Mouse (Mus musculus): ENCODE data around the gene Cubn. TPM values are rescaled to one million over a fixed set of nuclear protein-coding genes. Genes with fewer than 3 reads are reported as not detected.

The Cubn gene
- total RNA-seq, 2 experiments from 2014 or later = 0.22 to 0.32 TPM

DNA sequence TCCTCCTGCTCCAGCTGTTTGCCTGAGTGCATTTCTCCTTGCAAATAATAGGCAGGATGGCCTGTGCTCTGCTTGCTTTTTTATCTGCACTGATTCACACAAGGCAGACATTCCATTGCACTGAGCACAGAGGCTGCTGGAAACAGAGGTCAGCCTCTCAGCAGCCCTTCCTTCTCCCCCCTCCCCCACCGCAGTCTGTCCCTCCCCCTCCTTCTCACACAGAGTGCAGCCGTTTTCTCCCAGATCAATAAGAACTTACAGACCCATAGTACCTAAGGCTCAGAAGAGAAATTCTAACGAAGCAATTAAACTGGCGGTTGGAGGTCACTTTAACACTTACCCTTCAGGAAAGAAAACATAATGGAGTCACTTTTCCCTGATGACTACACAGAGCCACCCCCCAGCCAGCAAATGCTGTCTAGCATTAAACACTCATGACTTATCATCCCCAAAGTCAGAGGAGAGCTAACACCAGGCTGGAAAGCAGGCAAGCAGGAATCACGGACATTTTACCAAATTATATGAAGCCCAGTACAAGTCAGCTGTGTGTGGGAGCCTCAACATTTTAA lies 119.3 kb downstream of the Cubn start:
- DNase-seq (ENCODE audit: low spot score in 2 of 2) = no peak
- intact Hi-C loops (cut with DNase I) = no loop called here

DNA sequence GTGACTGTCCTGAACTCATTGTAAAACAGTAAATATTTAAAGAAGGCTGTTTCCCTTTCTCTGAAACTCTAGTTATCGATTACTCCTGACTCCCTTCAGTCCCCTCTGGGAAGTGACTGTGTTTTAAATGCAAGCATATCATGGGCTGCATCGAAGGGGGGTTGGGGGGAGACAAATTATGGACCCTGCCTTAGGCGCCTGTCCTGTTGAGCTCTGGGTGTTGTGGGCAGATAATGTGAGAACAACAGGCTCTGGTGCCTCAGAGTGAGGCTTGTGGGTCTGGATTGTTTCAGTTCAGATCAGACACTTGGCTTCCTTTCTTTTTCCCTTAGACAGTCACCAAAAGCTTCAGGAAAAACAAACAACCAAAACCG lies 119.8 kb downstream of the Cubn start:
- intact Hi-C loops (cut with DNase I) = no loop called here
- no peak for DNase-seq (ENCODE audit: low spot score in 2 of 2)

DNA sequence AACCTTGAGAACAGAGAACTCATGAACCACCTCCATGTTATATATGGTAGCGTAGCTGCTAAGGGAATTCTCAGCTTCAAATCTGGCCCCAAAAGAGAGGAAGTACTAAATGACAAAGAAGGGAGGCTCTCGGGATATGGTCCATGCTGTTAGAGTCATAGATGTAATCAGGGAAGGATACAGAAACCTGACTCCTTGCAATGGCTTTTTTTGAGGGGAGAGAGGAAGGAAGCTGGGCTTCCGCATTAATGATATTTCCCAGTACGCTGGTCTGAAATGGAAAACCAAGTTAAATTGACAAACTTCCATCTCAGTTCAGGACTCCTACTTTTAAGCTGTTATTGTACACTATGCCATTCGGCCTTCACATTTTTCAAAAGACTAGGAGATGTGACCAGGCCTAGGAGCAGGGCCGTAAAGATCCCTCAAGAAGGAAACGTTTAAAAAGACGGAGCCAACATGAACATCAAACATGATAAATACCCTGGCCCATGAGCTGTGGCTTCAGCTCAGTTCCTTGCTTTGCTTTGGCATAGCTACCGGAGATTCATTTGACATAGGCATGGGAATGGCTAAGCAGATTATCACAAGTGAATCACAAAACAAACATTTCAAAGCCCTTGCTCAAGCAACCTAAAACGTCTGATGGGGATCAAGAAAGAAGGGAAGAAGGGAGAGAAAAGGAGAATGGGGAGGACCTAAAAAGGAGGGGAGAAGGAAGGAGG lies 120.4 kb downstream of the Cubn start:
- no peak for DNase-seq (ENCODE audit: low spot score in 2 of 2)
- intact Hi-C loops (cut with DNase I) = no loop called here

DNA sequence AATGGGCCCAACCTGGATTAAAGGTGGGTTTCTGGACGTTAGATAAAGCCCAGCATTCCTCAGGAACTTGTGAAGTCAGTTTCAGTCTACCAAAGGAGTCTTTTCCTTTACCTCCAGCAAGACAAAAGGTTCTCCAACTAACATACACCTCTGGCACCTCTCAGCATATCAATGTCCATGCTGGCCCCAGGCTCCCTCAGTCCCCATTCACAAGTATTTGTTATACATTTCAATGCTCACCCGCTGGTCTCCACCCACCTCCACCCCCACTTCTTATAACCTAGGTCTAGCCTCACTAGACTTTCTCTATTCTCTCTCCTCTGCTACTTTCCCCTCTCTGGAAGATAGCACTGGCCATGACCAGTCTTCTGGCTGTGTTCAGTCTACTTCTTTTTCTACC lies 121.1 kb downstream of the Cubn start:
- DNase-seq (ENCODE audit: low spot score in 2 of 2) = no peak

DNA sequence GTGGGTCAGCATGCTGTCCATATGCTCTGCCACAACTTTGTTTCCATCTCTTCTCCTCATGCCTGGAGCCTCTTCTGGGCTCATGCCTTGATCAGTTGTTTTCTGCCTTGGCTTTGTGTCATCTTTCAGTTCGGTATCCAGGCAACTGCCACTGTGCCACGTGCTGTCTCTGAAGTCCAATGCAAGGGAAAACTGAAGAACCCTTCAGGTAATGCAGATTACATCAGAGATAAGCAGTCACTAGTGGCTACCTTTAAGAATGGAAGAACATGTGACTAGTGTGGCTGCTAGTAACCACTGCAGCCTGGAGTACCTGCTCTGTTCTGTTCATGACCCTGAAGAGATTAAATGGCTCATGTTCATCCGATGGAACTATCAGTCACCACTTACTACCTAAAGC lies 123.1 kb downstream of the Cubn start:
- DNase-seq (ENCODE audit: low spot score in 2 of 2) = no peak
- intact Hi-C loops (cut with DNase I) = no loop called here

More for the DNA sequence above, 121.1 kb downstream of the Cubn start:
- intact Hi-C loops (cut with DNase I) = no loop called here

DNA sequence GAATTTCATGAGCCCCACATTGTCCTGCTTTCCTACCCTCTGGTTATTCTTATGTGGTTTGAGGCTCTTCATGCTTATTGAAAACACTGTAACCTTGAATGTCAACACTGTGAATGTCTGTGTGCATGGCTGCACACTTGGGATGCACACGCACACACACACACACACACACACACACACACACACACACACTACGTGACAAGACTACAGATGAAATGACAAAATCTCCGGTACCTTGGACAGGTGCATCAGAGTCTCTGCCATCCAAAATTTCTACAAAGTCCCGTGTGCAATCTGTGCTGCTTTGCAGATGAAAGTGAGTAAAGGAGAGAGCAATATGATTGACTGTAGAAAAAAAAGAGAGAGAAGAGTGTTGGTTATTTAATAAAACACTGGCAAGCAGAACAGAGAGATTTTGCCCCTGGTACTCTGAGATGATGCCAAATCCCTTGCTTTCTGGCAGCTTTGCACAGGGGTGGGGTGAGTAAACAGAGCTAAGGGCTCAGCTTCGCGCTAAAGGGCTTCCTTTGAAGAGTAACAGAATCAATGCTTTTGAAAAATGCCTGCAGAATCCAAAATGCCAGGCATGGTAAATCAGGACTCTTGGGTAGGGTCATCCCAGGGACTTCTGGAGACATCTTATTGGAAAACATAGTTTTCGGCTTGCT lies 133.6 kb downstream of the Cubn start:
- intact Hi-C loops (cut with DNase I) = no loop called here
- no peak for DNase-seq (ENCODE audit: low spot score in 2 of 2)

DNA sequence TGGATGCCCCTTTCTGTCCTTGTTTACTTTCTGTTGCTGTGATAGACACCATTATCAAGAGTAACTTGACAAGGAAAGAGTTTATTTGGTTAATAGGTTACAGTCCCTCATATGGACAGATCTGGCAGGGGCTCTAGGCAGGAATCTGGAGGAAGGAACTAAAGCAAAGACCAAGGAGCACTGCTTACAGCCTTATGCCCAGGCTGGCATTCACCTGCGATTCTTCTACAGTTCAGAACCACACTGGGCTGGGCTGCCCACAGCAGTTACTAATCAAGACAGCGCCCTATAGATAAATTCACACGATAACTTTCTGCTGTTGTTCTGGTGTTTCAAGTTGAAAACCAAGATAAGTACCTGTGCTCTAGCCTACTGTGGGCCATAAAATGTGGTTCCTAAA lies 138.8 kb downstream of the Cubn start:
- intact Hi-C loops (cut with DNase I) = no loop called here
- DNase-seq (ENCODE audit: low spot score in 2 of 2) = no peak

DNA sequence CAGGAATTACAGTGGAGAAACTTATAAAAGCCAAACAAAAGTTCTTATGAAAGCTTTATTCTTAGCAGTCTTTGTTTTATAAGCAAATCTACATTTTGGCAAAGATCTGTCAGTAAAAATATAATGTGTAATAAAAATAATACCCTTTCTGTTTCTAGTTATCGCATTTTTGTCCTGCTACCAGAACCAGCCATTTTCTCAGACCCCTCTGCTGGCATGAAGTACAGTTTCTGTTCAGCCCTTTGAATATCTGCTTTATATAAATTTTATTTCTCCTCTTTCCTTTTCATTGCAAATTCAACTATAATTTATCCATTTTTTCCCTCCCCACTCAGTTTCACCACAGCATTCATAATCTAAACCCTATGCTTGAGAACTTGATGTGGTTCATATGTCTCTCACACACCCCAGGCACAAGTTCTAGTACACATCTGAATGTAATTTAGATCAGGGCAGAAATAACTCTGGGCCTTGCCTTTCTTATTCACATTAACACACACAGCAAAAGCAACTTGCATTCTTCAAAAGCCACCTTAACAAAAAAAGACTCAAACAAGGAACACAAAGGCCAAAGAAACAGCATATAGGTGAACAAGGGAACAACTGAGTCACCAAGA lies 139.4 kb downstream of the Cubn start:
- intact Hi-C loops (cut with DNase I) = no loop called here
- no peak for DNase-seq (ENCODE audit: low spot score in 2 of 2)

DNA sequence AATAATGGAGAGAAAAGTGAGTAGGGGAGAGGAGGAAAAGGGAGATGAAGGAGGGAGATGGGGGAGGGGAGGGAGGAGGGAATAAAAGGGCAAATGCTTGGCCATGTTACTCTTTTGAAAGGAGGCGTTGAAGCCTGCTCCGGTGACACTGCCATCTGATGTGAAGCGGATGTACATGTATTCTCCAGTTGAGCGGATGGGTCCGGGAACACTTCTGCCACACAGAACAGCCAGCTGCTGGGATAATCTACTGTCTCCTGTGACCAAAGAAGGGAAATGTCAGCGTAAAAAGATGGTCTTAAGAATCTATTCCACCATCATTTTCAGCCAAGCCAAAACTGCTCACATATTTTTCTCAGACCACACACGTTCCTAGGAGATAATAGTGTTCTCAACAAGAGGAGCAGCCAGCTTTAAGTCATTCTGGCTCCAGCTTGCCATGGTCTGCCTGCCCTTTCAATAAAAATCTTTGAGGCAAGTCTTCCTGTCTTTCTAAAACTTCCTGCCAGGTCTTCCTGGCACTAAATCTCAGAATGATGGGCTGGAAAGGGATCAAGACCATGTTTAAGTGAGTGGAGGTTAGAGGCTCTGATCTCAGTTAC lies 149.2 kb downstream of the Cubn start:
- DNase-seq (ENCODE audit: low spot score in 2 of 2) = no peak
- intact Hi-C loops (cut with DNase I) = no loop called here

DNA sequence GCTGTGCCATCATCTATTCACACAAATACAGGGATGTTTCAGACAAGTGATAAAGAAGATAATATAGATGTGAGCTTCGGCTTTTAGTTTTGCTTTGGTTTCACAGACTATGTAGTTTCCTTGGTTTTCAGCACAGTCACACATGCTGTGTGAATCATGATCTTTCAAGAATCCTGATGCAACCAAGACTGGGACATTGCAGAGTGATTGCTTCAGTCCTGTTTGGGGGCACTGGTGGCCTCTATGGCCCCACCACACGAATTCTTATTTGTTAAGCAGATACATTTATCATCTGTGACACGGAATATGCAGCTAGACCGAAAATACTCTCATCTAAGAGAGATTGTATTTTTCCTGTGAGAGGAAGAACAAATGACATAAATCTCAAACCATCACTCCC lies 156.2 kb downstream of the Cubn start:
- DNase-seq (ENCODE audit: low spot score in 2 of 2) = no peak
- intact Hi-C loops (cut with DNase I) = no loop called here

DNA sequence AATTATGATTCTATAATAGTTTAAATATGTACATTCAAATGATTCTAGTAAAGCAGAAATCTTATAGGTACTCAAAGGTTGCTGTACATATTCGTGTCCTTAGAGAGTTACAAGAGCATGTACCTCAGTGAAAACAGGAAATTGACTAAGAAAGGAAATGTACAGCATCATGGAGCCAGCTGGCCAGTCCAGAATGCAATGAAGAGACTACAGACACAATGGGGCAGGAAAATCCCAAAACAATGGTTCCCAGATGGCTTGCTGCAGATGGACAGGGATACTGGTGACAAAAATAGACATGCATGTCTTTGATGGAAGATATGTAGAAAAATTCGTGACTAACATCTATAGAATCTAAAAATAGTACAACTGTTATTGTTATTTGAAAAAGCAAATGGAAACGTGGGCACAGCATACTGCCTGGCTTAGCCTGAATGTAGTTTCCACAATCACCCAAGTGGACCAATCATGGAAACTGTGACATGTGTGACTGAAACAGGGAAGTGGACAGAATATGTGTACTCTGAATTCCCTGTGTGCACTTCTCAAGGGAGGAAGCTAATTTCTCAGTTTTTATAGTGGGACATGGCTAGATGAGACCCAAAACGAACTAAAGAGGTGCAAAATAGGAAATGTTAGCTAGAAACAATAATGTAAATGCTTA lies 161.7 kb downstream of the Cubn start:
- intact Hi-C loops (cut with DNase I) = loop anchor here (10.0 kb wide), 1 partner anchor 145 kb away; no protein-coding TSS in a partner anchor
- DNase-seq (ENCODE audit: low spot score in 2 of 2) = no peak

DNA sequence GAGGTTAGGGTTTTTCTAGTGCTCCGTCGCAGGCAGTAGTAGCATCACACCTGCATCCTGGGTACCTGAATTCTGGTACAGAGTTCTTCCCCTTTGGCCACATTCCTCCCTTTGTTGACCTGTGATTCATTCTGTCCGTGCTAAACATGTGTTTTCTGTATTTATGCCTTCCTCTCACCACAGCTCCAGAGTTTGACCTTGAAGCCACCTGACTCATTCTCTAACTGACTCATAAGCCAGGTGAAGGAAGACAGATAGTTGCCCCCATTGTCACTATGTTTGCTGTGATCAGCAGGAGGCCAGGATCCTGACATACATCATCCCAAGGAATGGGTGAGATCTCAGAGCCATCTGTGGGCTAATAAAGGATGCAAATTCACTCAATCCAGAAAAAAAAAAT lies 188.2 kb downstream of the Cubn start:
- intact Hi-C loops (cut with DNase I) = no loop called here
- DNase-seq (ENCODE audit: low spot score in 2 of 2) = no peak

DNA sequence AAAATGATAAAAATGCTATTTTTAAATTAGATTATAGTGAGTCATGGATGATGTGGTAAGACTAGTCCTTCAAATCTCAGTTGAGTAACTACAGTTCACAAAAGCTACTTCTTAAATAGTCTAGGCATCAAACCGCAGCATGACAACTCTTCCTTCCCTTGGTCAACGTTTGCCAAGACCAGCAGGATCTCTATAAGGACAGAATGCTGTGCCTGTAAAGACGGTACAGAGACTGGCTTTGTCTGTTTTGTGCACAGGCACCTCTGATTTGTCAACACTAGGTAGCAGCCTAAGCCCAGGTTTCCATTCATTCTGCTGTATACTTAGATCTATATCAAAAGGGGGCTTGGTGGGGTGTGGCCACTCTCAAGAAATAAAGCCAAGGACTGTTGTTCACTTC lies 192.6 kb downstream of the Cubn start:
- DNase-seq (ENCODE audit: low spot score in 2 of 2) = no peak
- intact Hi-C loops (cut with DNase I) = loop anchor here (10.0 kb wide), 2 partner anchors 636 to 1406 kb away; no protein-coding TSS in a partner anchor

DNA sequence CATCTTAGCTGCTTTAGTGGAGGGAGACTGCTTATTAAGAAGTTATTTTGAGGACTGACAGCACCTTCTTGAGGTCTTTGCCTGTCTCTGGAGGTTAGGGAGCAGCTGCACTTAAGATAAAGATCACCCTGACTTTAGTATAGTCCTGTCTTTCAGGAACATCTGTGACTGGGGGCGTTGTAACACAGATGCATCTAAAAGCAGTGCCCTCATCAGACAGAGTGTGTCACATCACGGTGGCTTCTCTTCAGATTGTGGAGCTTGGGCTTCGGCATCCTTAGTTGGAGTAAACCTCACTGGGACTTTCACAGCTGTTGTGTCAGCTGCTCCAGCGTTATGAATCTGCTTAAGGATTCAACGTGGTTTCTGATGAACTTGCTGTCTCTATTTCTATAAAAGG lies 193.9 kb downstream of the Cubn start:
- no peak for DNase-seq (ENCODE audit: low spot score in 2 of 2)
- intact Hi-C loops (cut with DNase I) = loop anchor here (10.0 kb wide), 2 partner anchors 637 to 1407 kb away; no protein-coding TSS in a partner anchor

DNA sequence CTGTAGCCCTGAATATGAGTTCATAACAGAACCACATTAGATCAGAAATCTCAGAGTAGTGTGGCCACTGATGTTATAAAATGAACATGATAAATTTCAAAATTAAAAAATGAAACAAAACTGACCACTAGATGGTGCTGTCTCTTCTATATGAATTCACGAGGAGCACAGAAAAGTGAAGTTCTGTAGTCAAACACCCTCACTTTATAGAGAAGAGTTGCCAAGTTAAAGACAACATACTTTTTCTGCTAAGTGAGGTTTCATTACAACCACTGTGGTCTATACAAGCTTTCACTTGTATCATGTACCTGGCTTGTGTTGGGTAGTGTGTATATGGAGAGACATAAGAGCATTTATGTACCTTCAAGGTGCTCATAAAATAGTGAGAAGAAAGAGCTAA lies 201.0 kb downstream of the Cubn start:
- DNase-seq (ENCODE audit: low spot score in 2 of 2) = no peak
- intact Hi-C loops (cut with DNase I) = loop anchor here (2.0 to 10.0 kb wide), 4 partner anchors 287 to 1414 kb away; no protein-coding TSS in a partner anchor

DNA sequence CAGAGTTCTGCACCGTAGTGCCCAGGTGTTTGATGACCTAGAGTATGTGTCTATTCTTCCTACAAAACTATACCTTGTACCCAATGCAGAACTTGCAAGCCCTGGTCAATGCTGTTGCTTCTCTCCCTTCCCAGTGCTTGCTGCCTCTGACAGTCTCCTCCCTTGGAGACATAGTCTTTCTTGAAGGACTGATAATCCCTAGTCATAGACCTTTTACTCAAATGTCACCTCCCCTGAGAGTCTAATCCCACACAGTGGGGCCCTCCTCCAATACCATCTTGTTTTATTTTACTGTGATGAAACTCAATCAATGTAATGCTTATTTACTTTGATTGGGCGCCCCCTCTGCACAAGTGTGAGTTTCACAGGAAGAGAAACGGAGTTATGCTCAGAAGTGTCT lies 201.5 kb downstream of the Cubn start:
- intact Hi-C loops (cut with DNase I) = loop anchor here (2.0 to 10.0 kb wide), 4 partner anchors 287 to 1415 kb away; no protein-coding TSS in a partner anchor
- DNase-seq (ENCODE audit: low spot score in 2 of 2) = no peak

DNA sequence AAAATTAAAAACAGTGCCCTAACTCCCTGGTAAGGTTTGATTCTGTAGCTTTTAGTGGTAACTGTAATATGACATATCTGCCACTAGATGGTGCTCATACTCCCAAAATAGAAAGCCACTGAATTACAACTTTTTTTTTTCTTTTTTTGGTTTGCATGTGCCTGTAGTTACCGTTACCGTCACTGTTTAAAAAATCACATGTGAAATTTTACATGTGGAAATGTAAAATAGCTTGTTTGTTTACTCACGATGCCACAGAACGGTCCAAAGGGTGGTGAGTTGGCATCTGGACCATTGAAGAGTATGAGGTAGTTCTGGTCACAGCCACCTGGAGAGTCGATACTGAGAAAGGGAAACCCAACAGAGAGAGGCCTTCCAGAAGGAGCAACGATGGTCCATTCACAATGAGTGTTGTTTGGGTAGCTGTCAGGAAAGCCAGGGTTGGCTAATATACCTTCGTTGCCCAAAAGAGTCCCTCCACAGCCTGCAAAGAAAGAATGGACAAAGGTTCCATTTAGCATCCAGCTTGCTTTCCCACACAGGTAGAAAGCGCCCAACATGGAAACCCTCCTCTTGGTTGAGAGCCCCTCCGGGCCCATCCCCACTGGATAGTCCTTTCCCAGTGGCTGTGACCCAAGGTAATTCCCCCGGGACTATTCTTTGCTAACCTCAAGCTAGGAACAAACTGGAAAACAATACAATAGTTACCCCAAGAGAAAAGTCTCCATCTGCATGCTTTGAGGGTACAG lies 213.3 kb downstream of the Cubn start:
- no peak for DNase-seq (ENCODE audit: low spot score in 2 of 2)
- intact Hi-C loops (cut with DNase I) = loop anchor here (10.0 kb wide), 2 partner anchors 777 to 1017 kb away; partner anchors contain the start of gene Hacd1

DNA sequence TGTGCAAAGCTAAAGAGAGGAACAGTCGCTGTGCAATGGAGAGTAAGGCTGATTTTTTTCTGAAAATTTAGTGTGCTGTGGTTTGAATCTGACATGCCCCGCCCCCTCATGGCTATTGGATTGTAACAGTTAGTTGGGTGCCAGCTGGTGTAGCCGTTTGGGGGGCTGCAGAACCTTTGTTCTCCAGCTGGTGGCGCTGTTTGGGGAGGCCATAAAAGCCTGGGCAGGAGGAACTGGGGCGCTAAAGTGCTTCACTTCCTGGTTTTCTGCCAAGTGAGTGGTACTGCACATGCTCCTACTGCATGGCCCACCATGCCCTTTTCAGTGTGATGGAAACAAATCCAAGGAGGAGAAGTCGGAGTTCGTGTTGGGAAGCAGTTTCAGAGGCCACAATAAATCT lies 215.7 kb downstream of the Cubn start:
- DNase-seq (ENCODE audit: low spot score in 2 of 2) = no peak
- intact Hi-C loops (cut with DNase I) = loop anchor here (10.0 kb wide), 2 partner anchors 779 to 1019 kb away; partner anchors contain the start of gene Hacd1
